In genomic region chr4:9123396-9124031, GRCm38 (mm10) we compare ENCODE assay signal across 23 mouse cellular contexts.
A peak's percentile ranks its signal among the peaks of the same experiment; 100 is the strongest.
DNase-seq lines count a peak whose midpoint lies in the region; ATAC-seq and TF ChIP-seq lines count a peak whose summit lies in the region.
"Had no signal": no experiment of that assay in that cellular context is flagged by ENCODE, and none has a peak within 500 bp of the region (broad histone marks: within the 10 kb centered on the region; RNA-seq: fewer than 3 reads in every experiment).

No protein-coding gene starts in this region.

- no peak for TF ChIP-seq CTCF in liver, postnatal 0 days (IDR thresholded peaks at IDR 0.05; ENCODE audit: low read depth)

- H3K27me3 ChIP-seq in liver, postnatal 0 days (ENCODE audit: insufficient read depth, low read length), result no peaks in the 10 kb centered on the region
- no peaks in the 10 kb centered on the region for H3K27me3 ChIP-seq in liver, embryonic 11.5 days (replicated peaks; ENCODE audit: control insufficient read depth, insufficient read depth, low read length)
- no peaks in the 10 kb centered on the region for H3K27me3 ChIP-seq in neural tube, embryonic 11.5 days (ENCODE audit: control insufficient read depth, insufficient read depth, low read length)
- H3K27me3 ChIP-seq in neural tube, embryonic 15.5 days (replicated peaks), result no peaks in the 10 kb centered on the region
- H3K27me3 ChIP-seq: embryonic facial prominence, embryonic 15.5 days; heart, embryonic 13.5 days had no signal

- no peak overlapping the region for H3K27ac ChIP-seq in liver, postnatal 0 days (ENCODE audit: low read depth)
- H3K27ac ChIP-seq in liver, embryonic 11.5 days (ENCODE audit: low read depth, low read length), result no peak overlapping the region
- no peak overlapping the region for H3K27ac ChIP-seq in neural tube, embryonic 11.5 days (ENCODE audit: low read depth, low read length)
- no peak overlapping the region for H3K27ac ChIP-seq in neural tube, embryonic 15.5 days (replicated peaks)
- H3K27ac ChIP-seq: embryonic facial prominence, embryonic 15.5 days; forebrain, embryonic 10.5 days; gastrocnemius, adult 2 months; heart, embryonic 13.5 days had no signal

- no peaks in the 10 kb centered on the region for H3K9me3 ChIP-seq in liver, postnatal 0 days (ENCODE audit: low read length)
- H3K9me3 ChIP-seq in liver, embryonic 11.5 days (ENCODE audit: control insufficient read depth, low read length), result no peaks in the 10 kb centered on the region
- H3K9me3 ChIP-seq in neural tube, embryonic 11.5 days (ENCODE audit: control insufficient read depth, low read length), result no peaks in the 10 kb centered on the region
- no peaks in the 10 kb centered on the region for H3K9me3 ChIP-seq in neural tube, embryonic 15.5 days (replicated peaks)
- H3K9me3 ChIP-seq: embryonic facial prominence, embryonic 15.5 days; forebrain, embryonic 10.5 days; G1E; heart, embryonic 13.5 days had no signal

- no peak overlapping the region for H3K9ac ChIP-seq in liver, postnatal 0 days (replicated peaks)
- H3K9ac ChIP-seq in liver, embryonic 11.5 days (ENCODE audit: low read depth, low read length), result no peak overlapping the region
- no peak overlapping the region for H3K9ac ChIP-seq in neural tube, embryonic 11.5 days (ENCODE audit: low read length)
- no peak overlapping the region for H3K9ac ChIP-seq in neural tube, embryonic 15.5 days (replicated peaks)
- H3K9ac ChIP-seq: embryonic facial prominence, embryonic 15.5 days; heart, embryonic 13.5 days had no signal

- no peaks in the 10 kb centered on the region for H3K36me3 ChIP-seq in liver, postnatal 0 days (replicated peaks; ENCODE audit: insufficient read depth, low read length)
- H3K36me3 ChIP-seq in liver, embryonic 11.5 days (ENCODE audit: control insufficient read depth, insufficient read depth, low read length), result no peaks in the 10 kb centered on the region
- no peaks in the 10 kb centered on the region for H3K36me3 ChIP-seq in neural tube, embryonic 11.5 days (ENCODE audit: control insufficient read depth, insufficient read depth, low read length)
- no peaks in the 10 kb centered on the region for H3K36me3 ChIP-seq in neural tube, embryonic 15.5 days
- H3K36me3 ChIP-seq: embryonic facial prominence, embryonic 15.5 days; forebrain, embryonic 10.5 days; G1E; heart, embryonic 13.5 days had no signal

- DNase-seq in embryo, embryonic 10 days (ENCODE audit: low spot score), result peak; percentile 35
- no peak for DNase-seq in embryo, embryonic 11 days
- DNase-seq in liver, postnatal 0 days, result no peak
- DNase-seq in liver, embryonic 11.5 days (ENCODE audit: low spot score), result no peak
- DNase-seq in neural tube, embryonic 11.5 days (ENCODE audit: low spot score), result no peak
- no peak for DNase-seq in neural tube, embryonic 10.5 days (ENCODE audit: extremely low spot score, low spot score)
- no peak for DNase-seq in spleen, adult 12 weeks (ENCODE audit: low spot score)
- DNase-seq: adrenal gland, adult 8-10 months; B cell, adult 2 months; cerebellum, adult 11-12 months; cerebellum, adult 9-10 months; cerebellum, postnatal 36 days; gastrocnemius, adult 2 months; gastrocnemius, postnatal 25 days; heart, postnatal 36 days had no signal

- WGBS in liver, postnatal 0 days (ENCODE audit: insufficient replicate concordance), result 63% methylated on average over 9 of the region's 9 CpGs
- WGBS in liver, embryonic 11.5 days, result 65% methylated on average over 9 of the region's 9 CpGs
- 25% methylated on average over 9 of the region's 9 CpGs for WGBS in neural tube, embryonic 11.5 days
- 20% methylated on average over 9 of the region's 9 CpGs for WGBS in neural tube, embryonic 15.5 days

- no peak for TF ChIP-seq EP300 in liver, postnatal 0 days (IDR thresholded peaks at IDR 0.05; ENCODE audit: low read depth)

- no peak overlapping the region for H3K4me2 ChIP-seq in liver, postnatal 0 days (ENCODE audit: low read depth, low read length)
- no peak overlapping the region for H3K4me2 ChIP-seq in liver, embryonic 11.5 days
- no peak overlapping the region for H3K4me2 ChIP-seq in neural tube, embryonic 11.5 days (ENCODE audit: low read depth)
- no peak overlapping the region for H3K4me2 ChIP-seq in neural tube, embryonic 15.5 days
- H3K4me2 ChIP-seq: embryonic facial prominence, embryonic 15.5 days; heart, embryonic 13.5 days had no signal

- H3K4me1 ChIP-seq in liver, postnatal 0 days (ENCODE audit: insufficient read depth), result no peaks in the 10 kb centered on the region; the same call in none of the 2 replicates
- no peaks in the 10 kb centered on the region; the same call in 1 of the 2 replicates for H3K4me1 ChIP-seq in liver, embryonic 11.5 days (replicated peaks; ENCODE audit: control insufficient read depth, insufficient read depth, low read length)
- 0 out of 2 replicates have a peak, but pooled peaks cover 5% of the 10 kb centered on the region for H3K4me1 ChIP-seq in neural tube, embryonic 11.5 days (ENCODE audit: control insufficient read depth, insufficient read depth, low read length)
- H3K4me1 ChIP-seq in neural tube, embryonic 15.5 days, result peaks cover 11% of the 10 kb centered on the region
- H3K4me1 ChIP-seq: embryonic facial prominence, embryonic 15.5 days had no signal

- H3K4me3 ChIP-seq in liver, postnatal 0 days (ENCODE audit: low read depth, low read length), result no peak overlapping the region
- H3K4me3 ChIP-seq in liver, embryonic 11.5 days (ENCODE audit: low read depth, low read length), result no peak overlapping the region
- H3K4me3 ChIP-seq in neural tube, embryonic 11.5 days (ENCODE audit: low read depth, low read length), result no peak overlapping the region
- no peak overlapping the region for H3K4me3 ChIP-seq in neural tube, embryonic 15.5 days (replicated peaks)
- H3K4me3 ChIP-seq: embryonic facial prominence, embryonic 15.5 days; erythroblast, embryonic 14.5 days; forebrain, embryonic 10.5 days; gastrocnemius, adult 2 months; heart, embryonic 13.5 days had no signal

- ATAC-seq in liver, postnatal 0 days, result peak; percentile 33; the same call in 1 of the 2 replicates
- no peak for ATAC-seq in liver, embryonic 11.5 days (replicated peaks; ENCODE audit: low FRiP score)
- ATAC-seq in neural tube, embryonic 11.5 days (ENCODE audit: insufficient read depth, low FRiP score, low TSS enrichment), result peak; percentile 69
- peak; percentile 61 for ATAC-seq in neural tube, embryonic 15.5 days (ENCODE audit: low FRiP score)
- ATAC-seq: CD4-positive, CD25-positive, alpha-beta regulatory T cell, adult 4 months; forebrain, embryonic 14.5 days had no signal
